Mouse (Mus musculus) intestine, postnatal 0 days (tissue): ENCODE data around the gene Zfp318. TPM values are rescaled to one million over a fixed set of nuclear protein-coding genes. Genes with fewer than 3 reads are reported as not detected.

ENCODE experiments used
- ATAC-seq: fragments of 200-750 bp; cut with Nextera tagmentation; 2 replicates; pipeline ENCODE4 v1.8.0; 2017; ENCODE audit warnings: mild to moderate bottlenecking, moderate TSS enrichment, moderate library complexity
- H3K27ac ChIP-seq: fragments of 300-500 bp; sonication (generic); 2 replicates; pipeline ENCODE4 v1.5.1; 2014; ENCODE audit warnings: mild to moderate bottlenecking, low read depth, low read length, moderate library complexity
- H3K27me3 ChIP-seq: fragments of 300-500 bp; sonication (generic); replicated peaks from 2 replicates; pipeline ENCODE4 v1.6.1; 2014; ENCODE audit warnings: low read length, mixed read lengths; ENCODE audit not compliant: control insufficient read depth, insufficient read depth
- H3K36me3 ChIP-seq: fragments of 300-500 bp; sonication (generic); 2 replicates; pipeline ENCODE4 v1.6.1; 2014; ENCODE audit warnings: mild to moderate bottlenecking, moderate library complexity; ENCODE audit not compliant: control insufficient read depth, insufficient read depth
- H3K4me1 ChIP-seq: fragments of 300-500 bp; sonication (generic); replicated peaks from 2 replicates; pipeline ENCODE4 v1.6.1; 2014; ENCODE audit warnings: antibody characterized with exemption, low read length, mixed read lengths; ENCODE audit not compliant: control insufficient read depth, insufficient read depth
- H3K4me2 ChIP-seq: fragments of 300-500 bp; sonication (generic); replicated peaks from 2 replicates; pipeline ENCODE4 v1.6.1; 2014; ENCODE audit warnings: low read depth, mild to moderate bottlenecking, moderate library complexity
- H3K4me3 ChIP-seq: fragments of 300-500 bp; sonication (generic); 2 replicates; pipeline ENCODE4 v1.5.1; 2014; ENCODE audit warnings: low read depth, low read length
- H3K9ac ChIP-seq: fragments of 300-500 bp; sonication (generic); 2 replicates; pipeline ENCODE4 v1.6.1; 2014; ENCODE audit warnings: mild to moderate bottlenecking, low read depth, low read length
- H3K9me3 ChIP-seq: fragments of 300-500 bp; sonication (generic); 2 replicates; pipeline ENCODE4 v1.6.1; 2016; ENCODE audit warnings: mixed run types; ENCODE audit not compliant: control insufficient read depth
- CTCF ChIP-seq: sonication (generic); IDR thresholded peaks from 2 replicates; pipeline ENCODE4 v1.5.1; 2016; ENCODE audit warnings: low read depth, mild to moderate bottlenecking, control low read depth, antibody characterized with exemption, moderate library complexity
- WGBS: fragments of 180-500 bp; shearing (Covaris S2); extraction: QIAGEN DNeasy Blood & Tissue Kit; methylation state at CpG from one replicate; pipeline ENCODE4 v1.1.7; 2014; 5-methylcytosine and 5-hydroxymethylcytosine counted together
- polyA plus RNA-seq: library from polyadenylated mRNA; unstranded; fragments of >200 nt; fragmentation: Nextera tagmentation; extraction: Ambion mirVana; gene quantifications from 2 replicates; pipeline ENCODE4 v1.2.1, GENCODE M21; 2015

The Zfp318 gene
- polyA plus RNA-seq, 1 experiment from 2014 or later, result 2.2 TPM

DNA sequence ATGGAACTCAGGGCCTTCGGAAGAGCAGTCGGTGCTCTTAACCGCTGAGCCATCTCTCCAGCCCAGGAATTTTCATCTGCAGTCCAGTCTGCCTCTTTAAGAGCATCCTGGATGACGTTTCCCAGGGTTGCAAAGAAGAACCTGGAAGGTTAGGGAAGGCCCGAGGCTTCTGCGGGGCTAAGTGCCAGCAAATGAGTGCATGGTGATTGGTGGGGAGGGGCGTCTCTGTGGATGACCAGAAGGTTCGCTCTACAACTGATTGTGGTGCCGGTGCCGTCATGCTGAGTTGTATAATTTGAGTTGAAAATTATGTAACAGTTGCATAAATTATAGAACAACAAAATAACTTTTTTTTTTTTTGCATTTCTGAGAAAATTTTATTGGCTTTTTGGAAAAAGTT is 55.6 kb downstream of the Zfp318 start:
- H3K27ac ChIP-seq, result no peak overlapping the region
- ATAC-seq, result no peak
- H3K9me3 ChIP-seq, result no peaks in the 10 kb centered on the region
- H3K4me2 ChIP-seq, result no peak overlapping the region
- no peak overlapping the region for H3K4me3 ChIP-seq
- H3K27me3 ChIP-seq, result peaks cover 15% of the 10 kb centered on the region
- H3K4me1 ChIP-seq, result no peaks in the 10 kb centered on the region
- 91% methylated on average over 10 of the region's 10 CpGs for WGBS
- H3K9ac ChIP-seq, result no peak overlapping the region
- H3K36me3 ChIP-seq, result no peaks in the 10 kb centered on the region
- TF ChIP-seq CTCF, result no peak

DNA sequence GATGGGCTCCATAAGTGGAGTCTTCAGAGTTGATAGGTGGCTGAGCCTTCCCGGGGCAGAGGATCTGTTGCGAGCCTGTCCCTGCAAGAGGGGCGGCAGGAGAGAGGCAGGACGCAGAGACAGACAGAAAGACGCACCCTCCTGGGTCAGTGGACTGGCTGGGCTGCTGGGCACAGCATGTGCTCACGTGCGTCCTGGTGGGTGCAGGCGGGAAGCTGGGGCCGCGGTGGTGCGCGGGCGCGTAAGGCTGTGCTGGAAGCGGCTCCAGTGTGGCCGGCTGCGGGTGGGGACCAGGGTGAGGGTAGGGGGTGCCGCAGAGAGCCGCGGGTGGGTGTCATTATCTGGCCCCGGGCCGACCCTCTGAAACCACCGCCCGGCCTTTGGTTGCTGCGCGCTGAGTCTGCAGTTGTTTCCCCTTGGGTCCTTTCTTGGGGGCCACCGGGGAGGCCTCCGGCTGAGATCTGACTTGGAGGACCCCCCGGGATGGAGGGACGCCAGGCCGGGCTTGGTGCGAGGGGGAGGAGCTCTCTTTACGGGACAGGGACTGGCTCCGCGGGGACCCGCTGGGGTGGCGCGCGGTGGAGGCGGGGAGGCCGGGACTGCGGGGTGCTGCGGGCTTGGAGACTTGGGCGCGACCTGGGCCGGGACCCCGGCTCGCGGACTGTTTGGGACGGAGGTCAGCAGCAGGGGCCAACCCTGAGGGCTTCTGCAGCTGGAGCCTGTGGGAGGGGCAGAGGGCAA is 61.5 kb downstream of the Zfp318 start:
- H3K4me3 ChIP-seq, result peak overlapping the region; percentile 2; the same call in 1 of the 2 replicates
- no peaks in the 10 kb centered on the region for H3K9me3 ChIP-seq
- H3K9ac ChIP-seq, result no peak overlapping the region
- WGBS, result 2% methylated on average over 46 of the region's 50 CpGs
- no peak overlapping the region for H3K27ac ChIP-seq
- no peaks in the 10 kb centered on the region for H3K4me1 ChIP-seq
- H3K36me3 ChIP-seq, result no peaks in the 10 kb centered on the region
- H3K4me2 ChIP-seq, result peak overlapping the region; percentile 49
- H3K27me3 ChIP-seq, result peaks cover 37% of the 10 kb centered on the region
- TF ChIP-seq CTCF, result no peak
- ATAC-seq, result no peak

DNA sequence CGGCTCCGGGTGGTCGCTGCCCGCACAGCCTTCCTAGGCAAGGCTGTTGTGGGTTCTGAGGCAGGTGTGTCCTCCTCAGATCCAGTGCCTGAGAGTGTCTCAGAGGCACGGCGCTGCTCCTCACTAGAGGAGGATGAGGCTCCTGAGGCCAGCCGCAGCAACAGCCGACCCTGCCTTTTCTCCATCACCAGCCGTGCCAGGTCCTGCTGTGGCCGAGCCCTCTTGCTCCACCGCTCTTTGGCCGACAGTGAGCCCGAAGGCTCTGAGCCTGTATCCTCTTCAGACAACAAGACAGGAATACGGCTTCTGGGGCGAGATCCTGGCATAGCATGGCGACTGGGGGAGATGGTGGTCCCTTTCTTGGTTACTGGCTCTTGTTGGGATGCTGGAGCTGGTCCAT is 62.7 kb downstream of the Zfp318 start:
- Histone ChIP-seq H3K9me3 (no peaks in the 10 kb centered on the region), H3K9ac (no peak overlapping the region), H3K36me3 (no peaks in the 10 kb centered on the region), H3K4me1 (no peaks in the 10 kb centered on the region), H3K27me3 (peaks cover 37% of the 10 kb centered on the region), H3K4me3 (no peak overlapping the region), H3K27ac (no peak overlapping the region), H3K4me2 (no peak overlapping the region)
- TF ChIP-seq CTCF, result no peak
- 96% methylated on average over 16 of the region's 16 CpGs for WGBS
- no peak for ATAC-seq

DNA sequence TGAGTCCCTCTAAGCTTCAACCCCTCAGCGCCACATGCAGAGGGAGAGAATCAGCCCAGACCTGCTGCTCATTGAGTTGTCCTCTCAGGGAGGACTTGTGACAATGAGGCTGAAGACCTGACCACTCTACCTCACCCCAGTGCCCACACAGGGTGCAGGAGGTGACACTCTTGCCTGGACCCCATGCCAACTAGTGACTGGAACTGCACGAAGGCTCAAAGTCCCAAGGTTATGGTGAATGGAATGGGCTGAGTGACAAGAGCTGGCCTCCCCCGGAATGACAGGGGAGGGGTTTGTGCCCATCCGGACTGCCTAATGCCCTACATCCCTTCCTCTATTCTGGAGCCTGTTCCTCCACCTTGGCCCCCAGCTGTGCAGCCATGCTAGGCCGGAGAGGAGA is 69.2 kb downstream of the Zfp318 start:
- no peaks in the 10 kb centered on the region for H3K36me3 ChIP-seq

DNA sequence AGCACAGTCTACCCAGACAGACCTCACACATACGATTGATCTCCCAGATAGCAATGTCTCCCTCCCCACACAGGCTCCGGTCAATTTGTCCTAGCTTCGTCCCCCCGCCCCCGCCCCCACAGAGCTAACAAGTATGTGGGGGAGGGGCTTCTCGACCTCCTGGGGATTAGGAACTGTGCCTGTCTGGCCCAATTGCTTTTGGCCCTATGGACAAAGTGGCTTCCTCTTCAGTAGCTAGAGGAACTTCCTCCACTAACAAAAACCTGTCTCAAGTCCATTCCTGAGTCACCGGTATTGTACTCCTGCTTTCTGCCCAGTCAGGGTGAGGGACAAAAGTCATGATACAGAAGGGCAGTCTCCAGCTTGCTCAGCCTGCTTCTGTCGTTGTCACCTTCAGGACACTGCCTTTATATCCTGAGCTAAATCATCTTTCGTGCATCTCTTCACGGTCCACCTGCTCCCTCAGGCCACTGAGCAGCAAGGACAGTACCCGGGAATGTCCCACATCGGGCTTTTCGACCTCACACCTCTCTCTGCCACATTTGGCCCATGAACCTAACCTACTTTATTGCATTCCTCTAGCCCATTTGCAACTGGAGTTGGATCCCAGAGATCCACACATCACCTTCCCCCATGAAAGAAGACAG is 69.9 kb downstream of the Zfp318 start:
- 16% methylated on average over 13 of the region's 13 CpGs for WGBS
- no peaks in the 10 kb centered on the region for H3K36me3 ChIP-seq
- ATAC-seq, result no peak
- no peak overlapping the region for H3K9ac ChIP-seq
- H3K9me3 ChIP-seq, result no peaks in the 10 kb centered on the region
- no peak overlapping the region for H3K4me3 ChIP-seq
- no peak overlapping the region for H3K27ac ChIP-seq
- H3K4me1 ChIP-seq, result 0 out of 2 replicates have a peak, but pooled peaks cover 5% of the 10 kb centered on the region
- peaks cover 49% of the 10 kb centered on the region for H3K27me3 ChIP-seq
- H3K4me2 ChIP-seq, result no peak overlapping the region
- no peak for TF ChIP-seq CTCF

More for the DNA sequence above, 69.2 kb downstream of the Zfp318 start:
- peaks cover 49% of the 10 kb centered on the region for H3K27me3 ChIP-seq
- H3K9me3 ChIP-seq, result no peaks in the 10 kb centered on the region
- WGBS, result 27% methylated on average over 5 of the region's 5 CpGs
- no peak overlapping the region for H3K9ac ChIP-seq
- 0 out of 2 replicates have a peak, but pooled peaks cover 5% of the 10 kb centered on the region for H3K4me1 ChIP-seq
- no peak for TF ChIP-seq CTCF
- no peak overlapping the region for H3K4me3 ChIP-seq
- ATAC-seq, result 0 out of 2 replicates have a peak, but pooled peaks have one; percentile 11
- no peak overlapping the region for H3K27ac ChIP-seq
- no peak overlapping the region for H3K4me2 ChIP-seq

DNA sequence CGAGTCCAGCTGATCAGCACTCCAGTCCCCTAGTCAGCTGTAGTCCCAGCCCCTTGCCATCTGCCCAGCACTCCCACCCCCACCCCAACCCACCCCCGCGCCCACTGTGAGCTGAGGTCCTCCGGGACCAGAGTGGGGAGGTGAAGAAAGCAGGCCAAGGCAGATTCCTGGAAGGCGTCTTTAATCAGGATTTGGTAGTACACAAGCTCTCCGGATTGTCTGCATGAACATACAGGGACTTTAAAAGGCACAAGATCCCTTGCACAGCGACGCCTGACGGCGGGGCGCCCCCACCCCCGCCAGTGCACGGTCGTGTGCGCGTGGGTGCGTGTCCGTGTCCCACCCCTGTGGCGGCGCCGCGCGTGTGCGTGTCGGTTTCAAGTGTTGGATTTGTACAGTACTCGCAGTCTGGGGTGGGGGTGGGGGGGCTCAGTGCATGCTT is 70.5 kb downstream of the Zfp318 start:
- Histone ChIP-seq H3K9ac (no peak overlapping the region), H3K27me3 (peaks cover 52% of the 10 kb centered on the region), H3K4me3 (peak overlapping the region; percentile 39)

More for the DNA sequence above, 70.5 kb downstream of the Zfp318 start:
- Histone ChIP-seq H3K4me2 (peak overlapping the region; percentile 68), H3K36me3 (no peaks in the 10 kb centered on the region), H3K4me1 (0 out of 2 replicates have a peak, but pooled peaks cover 5% of the 10 kb centered on the region), H3K27ac (no peak overlapping the region), H3K9me3 (no peaks in the 10 kb centered on the region)
- ATAC-seq, result no peak
- WGBS, result 4% methylated on average over 25 of the region's 26 CpGs
- peak; percentile 40 for TF ChIP-seq CTCF
